9 mouse cellular contexts compared by ENCODE assay signal in genomic region chr6:142962881-142963280, GRCm38 (mm10). TPM values are rescaled to one million over a fixed set of nuclear protein-coding genes. Genes with fewer than 3 reads are reported as not detected.
A peak's percentile ranks its signal among the peaks of the same experiment; 100 is the strongest.
DNase-seq lines count a peak whose midpoint lies in the region; ATAC-seq lines count a peak whose summit lies in the region.
"Had no signal": no experiment of that assay in that cellular context is flagged by ENCODE, and none has a peak within 500 bp of the region (broad histone marks: within the 10 kb centered on the region; RNA-seq: fewer than 3 reads in every experiment).

No protein-coding gene starts in this region.

- H3K36me3 ChIP-seq in heart, embryonic 10.5 days, result no peaks in the 10 kb centered on the region
- no peaks in the 10 kb centered on the region for H3K36me3 ChIP-seq in neural tube, embryonic 11.5 days (ENCODE audit: control insufficient read depth, insufficient read depth, low read length)
- H3K36me3 ChIP-seq in hindbrain, embryonic 12.5 days, result 0 out of 2 replicates have a peak, but pooled peaks cover 7% of the 10 kb centered on the region
- peaks cover 17% of the 10 kb centered on the region for H3K36me3 ChIP-seq in neural tube, embryonic 13.5 days

- peaks cover 10% of the 10 kb centered on the region for H3K4me1 ChIP-seq in heart, embryonic 10.5 days
- peaks cover 9% of the 10 kb centered on the region; the same call in 1 of the 2 replicates for H3K4me1 ChIP-seq in neural tube, embryonic 11.5 days (ENCODE audit: control insufficient read depth, insufficient read depth, low read length)
- peaks cover 35% of the 10 kb centered on the region for H3K4me1 ChIP-seq in hindbrain, embryonic 12.5 days
- H3K4me1 ChIP-seq in neural tube, embryonic 13.5 days (replicated peaks), result peaks cover 54% of the 10 kb centered on the region

- peak overlapping the region; percentile 86 for H3K4me2 ChIP-seq in neural tube, embryonic 11.5 days (ENCODE audit: low read depth)
- H3K4me2 ChIP-seq in hindbrain, embryonic 12.5 days (replicated peaks), result peak overlapping the region; percentile 77
- peak overlapping the region; percentile 83 for H3K4me2 ChIP-seq in neural tube, embryonic 13.5 days

- intact Hi-C loops in heart, postnatal 25 days (cut with DNase I), result loop anchor here (10.0 kb wide), 2 partner anchors 88 to 148 kb away; no protein-coding TSS in a partner anchor

- H3K9me3 ChIP-seq in heart, embryonic 10.5 days, result no peaks in the 10 kb centered on the region
- H3K9me3 ChIP-seq in neural tube, embryonic 11.5 days (ENCODE audit: control insufficient read depth, low read length), result no peaks in the 10 kb centered on the region
- 0 out of 2 replicates have a peak, but pooled peaks cover 5% of the 10 kb centered on the region for H3K9me3 ChIP-seq in hindbrain, embryonic 12.5 days (replicated peaks)
- H3K9me3 ChIP-seq in neural tube, embryonic 13.5 days, result no peaks in the 10 kb centered on the region

- WGBS in heart, embryonic 10.5 days, result 90% methylated on average over 14 of the region's 14 CpGs
- 89% methylated on average over 14 of the region's 14 CpGs for WGBS in neural tube, embryonic 11.5 days
- 92% methylated on average over 14 of the region's 14 CpGs for WGBS in hindbrain, embryonic 12.5 days
- 75% methylated on average over 14 of the region's 14 CpGs for WGBS in neural tube, embryonic 13.5 days

- peak overlapping the region; percentile 79; the same call in 1 of the 2 replicates for H3K4me3 ChIP-seq in heart, embryonic 10.5 days
- H3K4me3 ChIP-seq in neural tube, embryonic 11.5 days (ENCODE audit: low read depth, low read length), result peak overlapping the region; percentile 66
- peak overlapping the region; percentile 65 for H3K4me3 ChIP-seq in hindbrain, embryonic 12.5 days
- H3K4me3 ChIP-seq in neural tube, embryonic 13.5 days, result peak overlapping the region; percentile 78

- H3K9ac ChIP-seq in neural tube, embryonic 11.5 days (ENCODE audit: low read length), result peak overlapping the region; percentile 91
- no peak overlapping the region for H3K9ac ChIP-seq in hindbrain, embryonic 12.5 days
- peak overlapping the region; percentile 93 for H3K9ac ChIP-seq in neural tube, embryonic 13.5 days
- H3K9ac ChIP-seq: liver, embryonic 14.5 days had no signal

- DNase-seq in heart, embryonic 10.5 days (ENCODE audit: low spot score), result no peak
- no peak for DNase-seq in heart, postnatal 25 days (ENCODE audit: low spot score)
- no peak for DNase-seq in neural tube, embryonic 11.5 days (ENCODE audit: low spot score)
- no peak for DNase-seq in neural tube, embryonic 10.5 days (ENCODE audit: extremely low spot score, low spot score)
- DNase-seq in spleen, postnatal 36 days (ENCODE audit: low spot score in 2 of 2), result no peak
- DNase-seq in right cerebral cortex, postnatal 36 days (ENCODE audit: low spot score in 2 of 2), result no peak

- H3K27me3 ChIP-seq in heart, embryonic 10.5 days (ENCODE audit: insufficient read depth, poor library complexity, severe bottlenecking), result peaks cover 19% of the 10 kb centered on the region
- H3K27me3 ChIP-seq in neural tube, embryonic 11.5 days (ENCODE audit: control insufficient read depth, insufficient read depth, low read length), result no peaks in the 10 kb centered on the region
- H3K27me3 ChIP-seq in hindbrain, embryonic 12.5 days, result no peaks in the 10 kb centered on the region
- H3K27me3 ChIP-seq in neural tube, embryonic 13.5 days, result no peaks in the 10 kb centered on the region

- no peak for ATAC-seq in neural tube, embryonic 11.5 days (ENCODE audit: insufficient read depth, low FRiP score, low TSS enrichment)
- ATAC-seq in hindbrain, embryonic 12.5 days (ENCODE audit: low FRiP score), result no peak
- ATAC-seq in neural tube, embryonic 13.5 days (ENCODE audit: low read depth), result no peak

- H3K27ac ChIP-seq in heart, embryonic 10.5 days, result no peak overlapping the region
- no peak overlapping the region for H3K27ac ChIP-seq in neural tube, embryonic 11.5 days (ENCODE audit: low read depth, low read length)
- no peak overlapping the region for H3K27ac ChIP-seq in hindbrain, embryonic 12.5 days
- H3K27ac ChIP-seq in neural tube, embryonic 13.5 days (replicated peaks), result peak overlapping the region; percentile 99
- H3K27ac ChIP-seq: liver, embryonic 14.5 days had no signal

RNA-seq across cellular contexts. Expression of gene St8sia1, which starts 1.4 kb away (rescaled TPM):
- polyA plus RNA-seq in heart, embryonic 10.5 days (2016; fragmentation: Nextera tagmentation; extraction: Ambion mirVana), result 3.1 and 3.4 TPM in 2 replicates
- total RNA-seq in heart, postnatal 25 days (2021), result under 1 TPM; 0.20 to 0.31 TPM
- polyA plus RNA-seq in neural tube, embryonic 11.5 days (2014; fragmentation: Nextera tagmentation; extraction: Ambion mirVana), result 9.0 and 10.6 TPM in 2 replicates
- 9.1 TPM in 2 replicates for polyA plus RNA-seq in hindbrain, embryonic 12.5 days (2016; fragmentation: Nextera tagmentation; extraction: Ambion mirVana)
- 9.8 and 10.0 TPM in 2 replicates for polyA plus RNA-seq in neural tube, embryonic 13.5 days (2015; fragmentation: Nextera tagmentation; extraction: Ambion mirVana)
